Mouse (Mus musculus): Measurements from ENCODE around the gene Gm28308. TPM values are rescaled to one million over a fixed set of nuclear protein-coding genes. Genes with fewer than 3 reads are reported as not detected.
A peak's percentile ranks its signal among the peaks of the same experiment; 100 is the strongest.

Gm28308 gene
- polyA plus RNA-seq, 1 experiment from 2014 or later, result not detected

GRCm38 (mm10) chr6:52171331-52171730, 41.8 kb downstream of the Gm28308 start:
- Histone ChIP-seq H3K4me1 (ENCODE audit: control insufficient read depth, insufficient read depth, low read length) (peaks cover 2% of the 10 kb centered on the region; the same call in 1 of the 2 replicates), H3K27me3 (ENCODE audit: control insufficient read depth, insufficient read depth, low read length) (peaks cover 90% of the 10 kb centered on the region), H3K27ac (ENCODE audit: low read length) (peak overlapping the region; percentile 33), H3K9me3 (replicated peaks; ENCODE audit: control insufficient read depth, low read length) (no peaks in the 10 kb centered on the region), H3K4me3 (ENCODE audit: low read length) (no peak overlapping the region), H3K4me2 (ENCODE audit: low read depth, low read length) (no peak overlapping the region), H3K9ac (ENCODE audit: low read length) (no peak overlapping the region), H3K36me3 (ENCODE audit: control insufficient read depth, insufficient read depth) (no peaks in the 10 kb centered on the region)
- 16% methylated on average over 4 of the region's 4 CpGs for WGBS
- ATAC-seq (replicated peaks; ENCODE audit: extremely low read depth, insufficient read depth, low FRiP score), result no peak

- 0 out of 2 replicates have a peak overlapping the region, but pooled peaks have one; percentile 3 for H3K9ac ChIP-seq (ENCODE audit: low read length)
- H3K9me3 ChIP-seq (replicated peaks; ENCODE audit: control insufficient read depth, low read length), result no peaks in the 10 kb centered on the region
- peak; percentile 29; the same call in 1 of the 2 replicates for ATAC-seq (replicated peaks; ENCODE audit: extremely low read depth, insufficient read depth, low FRiP score)
- peak overlapping the region; percentile 53; the same call in 1 of the 2 replicates for H3K4me2 ChIP-seq (ENCODE audit: low read depth, low read length)
- H3K27me3 ChIP-seq (ENCODE audit: control insufficient read depth, insufficient read depth, low read length), result peaks cover 89% of the 10 kb centered on the region
- H3K4me1 ChIP-seq (ENCODE audit: control insufficient read depth, insufficient read depth, low read length), result peaks cover 2% of the 10 kb centered on the region; the same call in 1 of the 2 replicates
- WGBS, result 16% methylated on average over 5 of the region's 5 CpGs
- no peaks in the 10 kb centered on the region for H3K36me3 ChIP-seq (ENCODE audit: control insufficient read depth, insufficient read depth)
- H3K27ac ChIP-seq (ENCODE audit: low read length), result peak overlapping the region; percentile 55
- 0 out of 2 replicates have a peak overlapping the region, but pooled peaks have one; percentile 5 for H3K4me3 ChIP-seq (ENCODE audit: low read length)
Observed at GRCm38 (mm10) chr6:52170898-52171223, 42.3 kb downstream of the Gm28308 start.

GRCm38 (mm10) chr6:52170166-52170897, 42.8 kb downstream of the Gm28308 start:
- H3K4me1 ChIP-seq (ENCODE audit: control insufficient read depth, insufficient read depth, low read length), result peaks cover 2% of the 10 kb centered on the region; the same call in 1 of the 2 replicates
- H3K4me2 ChIP-seq (ENCODE audit: low read depth, low read length), result peak overlapping the region; percentile 53
- no peaks in the 10 kb centered on the region for H3K36me3 ChIP-seq (ENCODE audit: control insufficient read depth, insufficient read depth)
- H3K27ac ChIP-seq (ENCODE audit: low read length), result peak overlapping the region; percentile 55
- no peaks in the 10 kb centered on the region for H3K9me3 ChIP-seq (replicated peaks; ENCODE audit: control insufficient read depth, low read length)
- 0 out of 2 replicates have a peak overlapping the region, but pooled peaks have one; percentile 5 for H3K4me3 ChIP-seq (ENCODE audit: low read length)
- 9% methylated on average over 40 of the region's 40 CpGs for WGBS
- H3K9ac ChIP-seq (ENCODE audit: low read length), result peak overlapping the region; percentile 34; the same call in 1 of the 2 replicates
- ATAC-seq (replicated peaks; ENCODE audit: extremely low read depth, insufficient read depth, low FRiP score), result no peak
- H3K27me3 ChIP-seq (ENCODE audit: control insufficient read depth, insufficient read depth, low read length), result peaks cover 88% of the 10 kb centered on the region

GRCm38 (mm10) chr6:52169499-52170165, 43.5 kb downstream of the Gm28308 start:
- Histone ChIP-seq H3K4me2 (ENCODE audit: low read depth, low read length) (peak overlapping the region; percentile 53; the same call in 1 of the 2 replicates), H3K9ac (ENCODE audit: low read length) (no peak overlapping the region), H3K27me3 (ENCODE audit: control insufficient read depth, insufficient read depth, low read length) (peaks cover 83% of the 10 kb centered on the region), H3K9me3 (replicated peaks; ENCODE audit: control insufficient read depth, low read length) (no peaks in the 10 kb centered on the region), H3K4me3 (ENCODE audit: low read length) (no peak overlapping the region), H3K4me1 (ENCODE audit: control insufficient read depth, insufficient read depth, low read length) (peaks cover 2% of the 10 kb centered on the region; the same call in 1 of the 2 replicates), H3K27ac (ENCODE audit: low read length) (peak overlapping the region; percentile 55; the same call in 1 of the 2 replicates), H3K36me3 (ENCODE audit: control insufficient read depth, insufficient read depth) (no peaks in the 10 kb centered on the region)
- ATAC-seq (replicated peaks; ENCODE audit: extremely low read depth, insufficient read depth, low FRiP score), result no peak
- 16% methylated on average over 16 of the region's 16 CpGs for WGBS

DNA sequence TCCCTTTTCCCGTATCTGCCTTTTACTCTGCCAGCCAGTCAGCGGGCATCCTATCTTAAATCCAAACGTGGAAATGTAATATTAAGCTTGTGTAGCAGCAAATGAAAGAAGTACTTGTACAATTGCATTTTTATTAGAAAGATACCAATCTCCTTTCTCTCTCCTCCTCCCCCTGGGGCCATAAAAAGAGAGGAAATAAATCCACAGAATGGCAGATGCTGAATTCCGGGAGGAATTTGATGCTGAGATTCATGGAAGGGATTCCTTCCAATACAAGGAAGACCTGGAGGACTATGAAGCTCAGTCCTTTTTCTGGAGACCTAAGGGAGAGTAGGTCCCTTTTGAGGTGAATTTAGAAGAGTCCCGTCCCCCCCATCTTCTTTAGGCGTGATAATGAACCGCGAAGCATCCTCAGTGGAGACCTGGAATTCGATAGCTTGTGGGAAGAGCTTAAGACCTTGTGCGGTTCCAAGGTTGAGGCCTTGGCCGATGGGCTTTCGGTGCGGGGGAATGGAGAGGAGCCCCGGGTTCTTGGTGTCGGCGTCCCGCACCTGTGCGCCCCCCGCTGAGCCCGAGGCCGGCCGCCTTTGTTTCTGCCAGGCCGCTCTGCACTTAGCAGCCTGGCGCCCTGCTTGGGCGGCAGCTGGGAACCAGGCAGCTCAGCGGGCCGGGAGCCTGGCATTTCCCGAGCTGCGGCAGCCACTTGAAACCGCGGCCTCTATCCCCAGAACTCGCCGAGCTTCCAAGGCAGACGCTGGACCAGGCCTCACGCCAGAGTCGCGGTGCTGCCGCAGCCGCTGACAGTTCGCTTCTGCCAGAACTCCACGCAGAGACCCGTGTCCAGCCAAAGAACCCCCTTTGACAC, 44.7 kb downstream of the Gm28308 start:
- Histone ChIP-seq H3K27me3 (ENCODE audit: control insufficient read depth, insufficient read depth, low read length) (peaks cover 85% of the 10 kb centered on the region), H3K36me3 (ENCODE audit: control insufficient read depth, insufficient read depth) (no peaks in the 10 kb centered on the region), H3K4me2 (ENCODE audit: low read depth, low read length) (peak overlapping the region; percentile 51), H3K27ac (ENCODE audit: low read length) (peak overlapping the region; percentile 37), H3K9me3 (replicated peaks; ENCODE audit: control insufficient read depth, low read length) (no peaks in the 10 kb centered on the region), H3K4me1 (ENCODE audit: control insufficient read depth, insufficient read depth, low read length) (peaks cover 2% of the 10 kb centered on the region; the same call in 1 of the 2 replicates), H3K9ac (ENCODE audit: low read length) (peak overlapping the region; percentile 53), H3K4me3 (ENCODE audit: low read length) (peak overlapping the region; percentile 23)
- 8% methylated on average over 42 of the region's 42 CpGs for WGBS
- ATAC-seq (replicated peaks; ENCODE audit: extremely low read depth, insufficient read depth, low FRiP score), result no peak

- Histone ChIP-seq H3K27ac (ENCODE audit: low read length) (no peak overlapping the region), H3K4me1 (ENCODE audit: control insufficient read depth, insufficient read depth, low read length) (peaks cover 2% of the 10 kb centered on the region; the same call in 1 of the 2 replicates), H3K27me3 (ENCODE audit: control insufficient read depth, insufficient read depth, low read length) (peaks cover 84% of the 10 kb centered on the region), H3K9me3 (replicated peaks; ENCODE audit: control insufficient read depth, low read length) (no peaks in the 10 kb centered on the region), H3K4me3 (ENCODE audit: low read length) (peak overlapping the region; percentile 23; the same call in 1 of the 2 replicates), H3K9ac (ENCODE audit: low read length) (peak overlapping the region; percentile 7; the same call in 1 of the 2 replicates), H3K4me2 (ENCODE audit: low read depth, low read length) (peak overlapping the region; percentile 51), H3K36me3 (ENCODE audit: control insufficient read depth, insufficient read depth) (no peaks in the 10 kb centered on the region)
- 20% methylated on average over 14 of the region's 14 CpGs for WGBS
- no peak for ATAC-seq (replicated peaks; ENCODE audit: extremely low read depth, insufficient read depth, low FRiP score)
Observed at GRCm38 (mm10) chr6:52167736-52168161, 45.4 kb downstream of the Gm28308 start.

- H3K4me1 ChIP-seq (ENCODE audit: control insufficient read depth, insufficient read depth, low read length), result no peaks in the 10 kb centered on the region; the same call in 1 of the 2 replicates
- 41% methylated on average over 1 of the region's 1 CpGs for WGBS
- no peak overlapping the region for H3K27ac ChIP-seq (ENCODE audit: low read length)
- no peak overlapping the region for H3K4me3 ChIP-seq (ENCODE audit: low read length)
- no peak for ATAC-seq (replicated peaks; ENCODE audit: extremely low read depth, insufficient read depth, low FRiP score)
- no peaks in the 10 kb centered on the region for H3K9me3 ChIP-seq (replicated peaks; ENCODE audit: control insufficient read depth, low read length)
- H3K4me2 ChIP-seq (ENCODE audit: low read depth, low read length), result peak overlapping the region; percentile 17; the same call in 1 of the 2 replicates
- H3K36me3 ChIP-seq (ENCODE audit: control insufficient read depth, insufficient read depth), result no peaks in the 10 kb centered on the region
- no peak overlapping the region for H3K9ac ChIP-seq (ENCODE audit: low read length)
- H3K27me3 ChIP-seq (ENCODE audit: control insufficient read depth, insufficient read depth, low read length), result peaks cover 82% of the 10 kb centered on the region
Observed at GRCm38 (mm10) chr6:52167176-52167575, 46.0 kb downstream of the Gm28308 start.

- ATAC-seq (replicated peaks; ENCODE audit: extremely low read depth, insufficient read depth, low FRiP score), result no peak
- Histone ChIP-seq H3K4me2 (ENCODE audit: low read depth, low read length) (peak overlapping the region; percentile 8; the same call in 1 of the 2 replicates), H3K4me3 (ENCODE audit: low read length) (no peak overlapping the region; the same call in 1 of the 2 replicates), H3K27me3 (ENCODE audit: control insufficient read depth, insufficient read depth, low read length) (peaks cover 80% of the 10 kb centered on the region), H3K9me3 (replicated peaks; ENCODE audit: control insufficient read depth, low read length) (no peaks in the 10 kb centered on the region), H3K27ac (ENCODE audit: low read length) (peak overlapping the region; percentile 10; the same call in 1 of the 2 replicates), H3K9ac (ENCODE audit: low read length) (0 out of 2 replicates have a peak overlapping the region, but pooled peaks have one; percentile 21), H3K36me3 (ENCODE audit: control insufficient read depth, insufficient read depth) (no peaks in the 10 kb centered on the region), H3K4me1 (ENCODE audit: control insufficient read depth, insufficient read depth, low read length) (no peaks in the 10 kb centered on the region; the same call in 1 of the 2 replicates)
- WGBS, result 13% methylated on average over 4 of the region's 4 CpGs
Observed at GRCm38 (mm10) chr6:52166431-52167077, 46.6 kb downstream of the Gm28308 start.

Measured in heart, embryonic 16.5 days (tissue).